Mouse (Mus musculus): ENCODE measurements around the gene Cdh15.
A peak's percentile ranks its signal among the peaks of the same experiment; 100 is the strongest.

The Cdh15 gene

DNA sequence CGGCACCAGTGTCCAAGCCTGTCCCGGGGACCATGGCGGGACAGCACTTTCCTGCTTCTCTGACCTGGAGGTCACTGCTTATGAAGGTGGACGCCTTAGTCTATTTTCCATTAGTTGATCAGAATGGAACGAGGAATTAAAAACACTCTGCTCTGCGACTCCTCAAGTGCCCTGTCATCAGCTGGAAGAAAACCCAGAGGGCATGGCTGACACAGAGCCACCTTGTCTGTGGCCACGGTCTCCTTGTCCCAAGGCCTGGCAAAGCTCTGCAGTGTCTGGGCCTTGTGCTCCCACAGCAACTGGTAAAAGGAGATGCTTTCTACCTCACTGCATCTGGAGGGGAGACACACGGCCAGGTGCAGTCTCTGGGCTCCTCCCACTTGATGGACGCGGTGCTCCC, 35.9 kb downstream of the Cdh15 start:
- no peak for DNase-seq (ENCODE audit: low read depth, low spot score)

DNA sequence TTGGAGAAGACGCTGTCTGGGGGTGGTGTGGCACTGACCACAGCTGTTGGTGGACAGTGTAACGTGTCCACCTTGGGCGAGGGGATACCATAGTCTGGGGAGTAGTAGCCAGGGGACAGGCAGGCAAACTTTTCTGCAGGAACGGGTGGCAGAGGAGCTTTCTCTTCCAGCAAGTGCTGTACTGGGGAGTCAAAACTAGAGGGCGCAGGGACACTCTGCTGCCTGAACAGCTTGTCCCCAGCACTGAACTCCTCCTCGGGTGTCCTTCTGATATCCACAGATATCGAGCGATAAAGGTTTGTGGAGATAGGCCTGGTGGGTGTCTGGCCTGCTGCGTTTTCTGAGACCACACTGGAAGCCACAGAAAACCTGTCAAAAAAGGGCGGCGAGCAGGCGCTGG, 43.7 kb downstream of the Cdh15 start:
- peak; percentile 27 for DNase-seq (ENCODE audit: low read depth, low spot score)

DNA sequence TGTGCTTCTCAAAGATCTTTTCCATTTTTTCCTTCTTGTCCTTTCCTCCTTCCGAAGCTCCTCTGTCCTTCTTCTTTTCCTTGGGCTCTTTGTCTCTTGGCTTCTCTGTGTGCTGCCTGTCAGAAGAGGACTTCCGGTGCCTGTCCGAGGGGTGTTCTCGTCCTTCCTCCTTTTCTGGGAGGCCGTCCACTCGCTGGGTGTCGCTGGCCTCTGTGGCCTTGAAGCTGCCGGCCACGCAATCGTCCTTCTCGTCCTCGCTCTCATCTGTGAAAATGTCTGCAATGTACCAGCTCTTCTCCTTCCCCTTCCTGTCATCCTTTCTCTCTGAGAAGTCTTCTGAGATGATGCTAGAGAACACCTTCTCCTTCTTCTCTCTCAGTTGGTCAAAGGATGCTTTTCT, 45.7 kb downstream of the Cdh15 start:
- DNase-seq (ENCODE audit: low read depth, low spot score): no peak

DNA sequence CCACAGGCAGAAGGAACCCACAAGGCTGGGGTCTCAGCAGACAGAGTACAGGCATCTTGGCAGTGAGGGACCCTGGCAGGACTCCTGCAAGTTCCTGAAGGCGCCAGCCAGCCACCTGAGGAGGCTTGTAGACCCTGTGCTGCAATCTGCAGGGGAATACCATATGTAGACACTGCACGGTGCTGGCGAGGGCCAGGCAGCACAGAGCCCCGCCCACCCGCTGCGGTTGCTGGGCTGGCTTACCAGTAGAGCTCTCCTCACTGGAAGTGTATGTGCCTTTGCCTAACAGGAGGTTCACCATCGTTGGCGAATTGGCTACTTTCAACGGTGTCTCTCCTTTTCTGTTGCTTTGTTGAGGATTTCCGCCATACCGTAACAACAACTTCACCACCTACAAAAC, 48.6 kb downstream of the Cdh15 start:
- no peak for DNase-seq (ENCODE audit: low read depth, low spot score)

DNA sequence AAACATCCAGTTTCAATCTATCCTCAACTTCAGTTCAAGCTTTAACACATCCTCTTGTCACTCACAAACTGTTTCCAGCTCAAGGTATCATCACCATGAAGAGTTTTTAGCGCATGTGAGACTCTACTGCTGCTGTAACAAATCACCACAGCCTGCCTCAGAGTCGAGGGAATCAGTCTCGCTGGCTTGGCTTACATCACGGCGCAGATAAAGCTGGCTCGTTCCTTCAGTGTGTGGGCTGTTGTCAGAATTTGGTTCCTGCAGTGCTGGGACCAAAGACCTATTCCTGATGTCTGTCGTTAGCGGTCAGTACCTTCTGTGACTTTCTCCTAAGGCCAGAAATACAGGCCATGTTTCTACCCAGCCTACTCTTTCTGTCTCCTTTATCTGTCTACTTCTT, 49.4 kb downstream of the Cdh15 start:
- no peak for DNase-seq (ENCODE audit: low read depth, low spot score)

DNA sequence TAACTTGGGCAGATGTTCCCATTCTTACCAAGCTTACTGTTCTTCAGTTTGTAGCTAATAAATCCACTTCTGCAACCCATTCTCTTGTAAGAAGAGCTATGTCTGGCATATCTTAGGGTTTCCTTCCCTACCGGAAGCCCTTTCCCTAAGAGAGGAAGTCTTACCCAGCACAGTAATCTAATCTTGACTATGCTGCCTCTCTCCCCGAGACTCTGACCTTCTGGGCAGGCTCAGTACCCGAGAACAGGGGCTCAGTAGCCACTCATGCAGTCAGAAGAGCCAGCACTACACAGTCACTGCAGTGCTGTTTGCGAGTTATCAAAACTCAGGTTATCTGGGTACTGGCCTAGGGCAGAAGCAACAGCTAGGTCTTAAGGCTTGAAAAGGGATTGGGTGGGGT, 50.3 kb downstream of the Cdh15 start:
- no peak for DNase-seq (ENCODE audit: low read depth, low spot score)

DNA sequence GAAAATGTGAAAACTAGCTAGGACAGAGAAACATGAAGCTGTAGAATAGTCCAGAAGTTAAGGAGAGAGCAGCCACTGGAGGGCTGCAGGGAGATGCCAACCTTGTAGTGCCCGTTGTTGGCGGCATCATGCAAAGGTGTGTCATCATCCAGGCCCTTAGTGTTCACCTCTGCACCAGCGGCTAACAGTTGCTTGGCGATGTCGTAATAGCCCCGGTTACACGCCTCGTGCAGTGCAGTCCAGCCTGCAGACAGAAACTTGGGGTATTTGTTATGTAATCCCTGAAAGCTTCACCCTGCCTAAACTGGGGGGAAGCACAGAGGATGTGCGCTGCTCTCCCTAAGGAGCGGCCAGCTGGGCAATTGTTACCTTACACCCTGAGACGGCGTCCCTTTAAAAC, 50.7 kb downstream of the Cdh15 start:
- no peak for DNase-seq (ENCODE audit: low read depth, low spot score)

DNA sequence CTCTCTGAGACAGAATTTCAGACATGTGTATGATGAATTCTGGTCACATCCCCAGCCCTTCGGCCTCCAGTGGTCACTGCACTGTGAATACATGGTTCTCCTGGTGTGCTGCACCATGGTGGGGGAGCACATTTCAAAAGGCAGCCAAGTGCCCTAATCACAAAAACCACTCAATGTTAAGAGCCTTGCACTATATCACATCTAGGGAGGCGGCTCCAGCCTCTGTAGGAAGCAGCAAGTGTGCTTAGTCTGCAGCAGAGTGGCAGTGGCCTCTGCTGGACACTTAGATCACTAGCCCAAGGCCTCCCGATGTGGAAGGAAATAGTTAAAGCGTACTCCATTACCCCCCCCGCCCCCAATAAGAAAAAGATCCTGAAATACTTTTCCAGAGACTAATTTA, 51.3 kb downstream of the Cdh15 start:
- no peak for DNase-seq (ENCODE audit: low read depth, low spot score)

DNA sequence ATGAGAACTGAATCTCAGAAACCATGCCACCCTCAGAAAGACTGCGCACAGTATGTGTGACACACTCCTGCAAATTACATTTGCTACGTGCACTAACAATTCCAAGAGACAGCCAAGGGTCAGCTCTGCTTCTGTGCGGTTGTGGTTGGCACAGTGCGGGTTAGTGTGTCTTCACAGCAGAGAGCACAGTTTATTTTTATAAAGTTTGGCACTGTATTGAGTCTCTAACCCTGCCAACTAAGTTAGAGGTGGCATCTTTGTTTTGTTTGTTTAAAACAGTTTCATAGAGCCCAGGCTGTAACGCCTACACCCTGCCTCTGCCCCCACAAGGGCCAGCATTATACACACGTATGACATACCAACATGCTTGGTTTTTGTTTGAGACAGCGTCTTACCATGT, 53.7 kb downstream of the Cdh15 start:
- no peak for DNase-seq (ENCODE audit: low read depth, low spot score)

DNA sequence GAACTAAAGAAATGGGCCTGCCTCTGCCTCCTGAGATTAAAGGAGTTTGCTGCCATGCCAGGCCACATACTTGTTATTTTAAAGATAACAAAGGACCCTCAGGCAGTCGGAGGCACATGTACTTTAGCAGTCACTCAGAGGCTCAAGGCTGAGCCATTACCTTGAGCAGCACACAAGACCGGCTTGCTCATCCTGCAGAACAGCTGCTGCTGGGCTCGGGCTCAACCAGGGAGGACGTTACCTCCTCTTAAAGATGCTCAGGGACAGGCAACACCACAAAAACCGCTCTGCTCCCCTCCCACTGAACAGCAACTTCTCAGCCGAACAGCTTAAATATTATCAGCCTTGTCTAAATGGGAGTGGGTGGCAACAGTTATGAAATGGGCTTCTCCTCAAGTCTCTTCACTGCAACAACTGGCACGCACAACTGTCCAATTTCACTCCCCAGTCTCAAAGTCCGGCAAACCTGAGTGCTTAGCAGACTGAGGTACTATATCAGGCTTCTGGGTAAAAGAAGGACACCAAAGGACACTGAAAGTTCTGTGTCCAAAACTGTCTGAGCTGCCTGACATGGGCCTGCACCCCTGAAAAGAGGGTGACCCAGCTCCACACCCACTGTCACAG, 54.2 kb downstream of the Cdh15 start:
- DNase-seq (ENCODE audit: low read depth, low spot score): no peak

DNA sequence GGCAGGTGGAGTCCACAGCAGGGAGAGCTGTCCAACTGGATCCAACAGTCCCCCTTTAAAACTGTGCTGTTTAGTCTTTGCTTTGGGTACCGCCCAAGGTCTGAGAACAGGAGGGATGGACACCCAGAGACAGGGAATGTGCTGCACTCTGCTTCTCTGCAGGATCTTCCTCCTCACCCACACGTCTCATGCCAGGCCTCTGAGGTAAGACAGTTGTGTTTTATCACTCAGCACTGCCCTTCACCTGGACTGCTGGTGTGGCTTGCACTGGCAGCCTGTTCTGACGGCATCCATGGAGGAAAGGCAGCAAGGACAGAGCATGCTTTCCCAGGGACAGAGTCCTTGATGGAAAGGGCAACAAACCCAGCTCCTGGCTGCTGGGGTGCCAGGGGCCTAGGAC, 54.8 kb downstream of the Cdh15 start:
- DNase-seq (ENCODE audit: low read depth, low spot score): no peak

DNA sequence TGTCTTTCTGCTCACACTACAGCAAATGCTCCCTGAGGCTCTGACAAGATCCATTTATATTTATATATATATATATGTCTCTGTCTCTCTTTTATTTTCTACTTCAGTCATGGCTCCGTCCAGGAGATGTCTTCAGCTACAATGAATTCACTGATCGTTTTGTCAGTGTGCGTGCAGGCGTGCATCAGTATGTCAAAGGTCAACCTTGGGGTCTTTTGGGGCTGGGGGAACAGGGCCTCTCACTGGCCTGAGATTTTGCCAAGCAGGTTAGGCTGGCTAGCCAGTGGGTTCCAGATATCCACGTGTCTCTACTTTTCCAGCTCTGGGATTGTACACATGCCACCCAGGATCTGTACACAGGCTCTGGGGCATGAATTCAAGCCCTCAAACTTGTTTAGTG, 55.2 kb downstream of the Cdh15 start:
- no peak for DNase-seq (ENCODE audit: low read depth, low spot score)

DNA sequence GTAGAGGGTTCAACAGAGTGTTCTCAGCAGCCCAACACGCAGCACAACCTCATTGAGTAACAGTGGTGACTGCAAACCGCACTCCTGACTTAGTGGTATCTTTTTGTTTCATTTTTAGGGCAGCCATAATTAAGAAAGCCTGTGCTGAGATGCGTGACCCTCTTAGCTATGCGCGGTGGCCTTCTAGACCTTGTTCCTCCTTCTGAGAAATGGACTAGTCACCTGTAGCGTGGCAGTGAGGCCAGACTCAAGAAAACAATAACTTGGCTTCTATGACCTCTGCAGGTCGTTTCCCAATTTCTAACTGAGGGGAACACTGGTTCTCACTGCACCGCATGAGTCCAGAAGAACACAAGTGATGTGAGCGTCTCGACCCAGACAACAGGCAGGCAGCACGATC, 56.7 kb downstream of the Cdh15 start:
- DNase-seq (ENCODE audit: low read depth, low spot score): no peak

DNA sequence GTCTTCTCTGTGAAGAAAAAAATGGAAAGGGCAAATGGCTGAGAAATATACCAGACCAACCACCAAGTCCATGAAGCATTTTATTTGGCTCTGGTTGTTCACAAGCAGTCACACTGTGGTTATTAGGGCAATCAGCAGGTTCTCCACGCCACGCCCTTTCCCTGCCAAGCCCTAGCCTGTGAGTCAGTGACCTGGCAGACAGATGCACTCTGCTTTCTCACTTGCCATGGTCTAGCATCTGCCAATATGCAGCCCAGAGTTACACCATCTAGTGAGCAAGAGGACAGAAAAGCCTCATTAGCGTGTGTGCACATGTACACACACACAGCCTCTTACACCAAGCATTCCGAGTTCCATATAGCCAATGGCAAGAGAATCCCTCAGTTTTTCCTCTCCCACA, 57.6 kb downstream of the Cdh15 start:
- DNase-seq (ENCODE audit: low read depth, low spot score): no peak

DNA sequence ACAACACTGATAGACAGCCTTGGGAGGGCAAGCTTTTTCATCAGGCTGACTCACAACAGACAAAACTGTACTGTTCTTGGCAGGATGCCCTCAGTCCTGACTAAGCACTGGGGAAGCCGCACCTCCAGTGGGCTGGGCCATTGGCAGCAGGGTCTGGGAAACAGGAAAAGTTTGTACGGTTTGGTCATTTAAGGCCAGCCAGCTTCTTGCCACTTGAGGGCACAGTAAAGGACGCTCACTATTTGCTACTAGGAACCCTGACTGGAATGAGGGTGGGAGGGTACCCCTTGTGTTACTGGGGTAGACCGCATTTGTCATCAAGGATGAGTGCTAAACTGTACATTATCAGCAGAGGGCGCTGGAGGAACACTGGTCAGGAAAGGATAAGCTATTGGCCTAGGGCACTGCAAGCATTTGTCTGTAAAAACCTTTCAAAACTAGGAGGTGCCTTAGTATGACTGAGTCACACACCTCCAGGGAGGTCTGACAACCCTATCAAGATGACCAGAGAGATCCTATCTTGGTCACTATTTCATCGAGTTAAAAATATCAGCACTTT, 58.8 kb downstream of the Cdh15 start:
- DNase-seq (ENCODE audit: low read depth, low spot score): peak; percentile 79

DNA sequence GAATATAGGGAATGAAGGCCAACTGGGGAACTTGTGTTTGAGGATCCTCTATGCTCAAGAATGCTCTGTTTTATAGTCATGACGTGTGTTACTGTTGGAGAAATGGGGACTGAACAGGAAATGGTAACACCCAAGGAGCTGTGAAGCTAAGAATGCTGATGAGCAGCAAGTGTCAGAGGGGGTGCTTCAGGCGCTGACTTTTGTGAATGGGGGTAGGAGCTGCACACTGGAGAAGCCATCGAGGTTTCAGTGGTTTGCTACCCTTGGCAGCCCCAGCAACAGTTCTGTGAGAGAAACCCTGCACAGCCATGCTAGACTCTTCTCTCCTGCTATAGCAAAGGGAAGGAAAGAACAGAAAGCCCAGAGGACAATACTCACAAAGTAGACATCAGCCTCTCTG, 64.4 kb downstream of the Cdh15 start:
- no peak for DNase-seq (ENCODE audit: low read depth, low spot score)

DNA sequence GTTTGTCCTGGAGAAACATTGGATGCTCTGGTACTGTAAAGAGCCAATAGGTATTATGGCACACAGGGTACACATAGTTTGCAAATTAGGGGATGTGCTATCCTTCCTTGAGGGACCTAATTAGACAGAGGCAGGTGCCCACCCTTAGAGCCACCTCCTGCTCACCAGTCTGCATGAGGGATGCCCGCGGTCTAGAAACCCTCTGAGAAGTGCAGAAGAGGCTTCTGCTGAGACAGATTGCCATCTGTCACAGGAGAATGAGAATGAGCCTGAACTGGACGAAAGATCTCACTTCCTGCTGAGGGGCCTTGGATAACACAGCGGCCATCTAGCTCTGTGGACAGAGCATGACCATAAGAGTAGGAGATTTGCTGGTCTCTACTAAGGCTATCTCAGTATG, 65.1 kb downstream of the Cdh15 start:
- no peak for DNase-seq (ENCODE audit: low read depth, low spot score)

DNA sequence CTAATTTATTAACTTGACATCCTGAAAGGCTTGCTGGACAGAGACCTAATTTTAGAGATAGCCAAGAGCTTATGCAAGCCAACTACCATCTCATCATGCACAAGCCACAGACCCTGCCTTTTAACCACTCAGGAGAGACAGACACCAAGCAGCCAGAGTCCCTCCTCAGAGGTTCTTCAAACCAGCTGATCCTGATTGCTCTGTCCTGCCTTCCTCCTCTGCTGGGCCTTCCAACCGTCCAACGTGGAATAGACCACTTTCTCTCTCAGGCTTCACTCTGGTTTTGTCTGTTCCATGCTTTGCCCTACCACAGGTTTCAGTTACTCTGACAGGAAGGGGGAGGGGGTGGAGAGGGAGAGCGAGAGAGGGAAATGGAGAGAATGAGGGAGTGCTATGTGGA, 69.0 kb downstream of the Cdh15 start:
- DNase-seq (ENCODE audit: low read depth, low spot score): no peak

All from ES-CJ7 (cell line).